Mouse (Mus musculus) embryonic facial prominence, embryonic 14.5 days (tissue): ENCODE results near the gene Caps2. TPM values are rescaled to one million over a fixed set of nuclear protein-coding genes. Genes with fewer than 3 reads are reported as not detected.
"Not testable (repeated sequence)": the region's sequence is repeated elsewhere in the genome, so short reads cannot be mapped to it uniquely, and the experiment has no call there.

Experiments used
- ATAC-seq: fragments of 200-750 bp; cut with Nextera tagmentation; 2 replicates; pipeline ENCODE4 v1.8.0; 2017; ENCODE audit warnings: low read depth, moderate number of reproducible peaks, moderate TSS enrichment
- DNase-seq: peaks from one replicate; pipeline ENCODE4 v3.0.0-alpha.2; 2015; ENCODE audit warnings: low spot score
- H3K27ac ChIP-seq: fragments of 300-500 bp; sonication (generic); replicated peaks from 2 replicates; pipeline ENCODE4 v1.5.1; 2014; ENCODE audit warnings: low read depth, mild to moderate bottlenecking, low read length, moderate library complexity
- H3K27me3 ChIP-seq: fragments of 300-500 bp; sonication (generic); replicated peaks from 2 replicates; pipeline ENCODE4 v1.6.1; 2014; ENCODE audit warnings: low read length; ENCODE audit not compliant: control insufficient read depth, insufficient read depth
- H3K36me3 ChIP-seq: fragments of 300-500 bp; sonication (generic); 2 replicates; pipeline ENCODE4 v1.6.1; 2014; ENCODE audit warnings: low read length, mixed read lengths; ENCODE audit not compliant: control insufficient read depth, insufficient read depth
- H3K4me1 ChIP-seq: fragments of 300-500 bp; sonication (generic); 2 replicates; pipeline ENCODE4 v1.6.1; 2014; ENCODE audit warnings: antibody characterized with exemption, low read length; ENCODE audit not compliant: control insufficient read depth, insufficient read depth
- H3K4me2 ChIP-seq: fragments of 300-500 bp; sonication (generic); 2 replicates; pipeline ENCODE4 v1.6.1; 2014; ENCODE audit warnings: low read depth, mild to moderate bottlenecking, low read length, moderate library complexity, mixed read lengths
- H3K4me3 ChIP-seq: fragments of 300-500 bp; sonication (generic); 2 replicates; pipeline ENCODE4 v1.5.1; 2014; ENCODE audit warnings: low read depth, mild to moderate bottlenecking, low read length
- H3K9ac ChIP-seq: fragments of 300-500 bp; sonication (generic); 2 replicates; pipeline ENCODE4 v1.6.1; 2014; ENCODE audit warnings: low read depth, mild to moderate bottlenecking, low read length, moderate library complexity, mixed read lengths
- H3K9me3 ChIP-seq: fragments of 300-500 bp; sonication (generic); 2 replicates; pipeline ENCODE4 v1.6.1; 2016; ENCODE audit warnings: low read length; ENCODE audit not compliant: control insufficient read depth
- WGBS: fragments of 180-500 bp; shearing (Covaris S2); extraction: QIAGEN DNeasy Blood & Tissue Kit; methylation state at CpG from one replicate; pipeline ENCODE4 v1.1.7; 2014; 5-methylcytosine and 5-hydroxymethylcytosine counted together
- polyA plus RNA-seq: library from polyadenylated mRNA; unstranded; fragments of >200 nt; fragmentation: Nextera tagmentation; extraction: Ambion mirVana; gene quantifications from 2 replicates; pipeline ENCODE4 v1.2.1, GENCODE M21; 2014

Gene Caps2
- 0.39 and 0.46 TPM in 2 replicates for polyA plus RNA-seq

GRCm38 (mm10) chr10:112163168-112163766 is at the start of gene Caps2:
Gene Caps2, plus strand, starts transcription at chr10:112163621.
- Histone ChIP-seq H3K9ac (no peak within 1 kb of the TSS), H3K36me3 (no peaks in the 10 kb centered on the region), H3K27ac (no peak within 1 kb of the TSS), H3K9me3 (no peaks in the 10 kb centered on the region), H3K4me1 (no peaks in the 10 kb centered on the region), H3K4me3 (no peak within 1 kb of the TSS), H3K4me2 (no peak within 1 kb of the TSS; the same call in 1 of the 2 replicates), H3K27me3 (no peaks in the 10 kb centered on the region)
- DNase-seq = peak; percentile 76
- 29% methylated on average over 4 of the region's 4 CpGs for WGBS
- ATAC-seq = peak; percentile 80

- not testable (repeated sequence) for H3K27ac ChIP-seq, ATAC-seq, H3K4me3 ChIP-seq, H3K36me3 ChIP-seq, H3K4me2 ChIP-seq, H3K9ac ChIP-seq, H3K9me3 ChIP-seq, DNase-seq, H3K27me3 ChIP-seq, H3K4me1 ChIP-seq
- 48% methylated on average over 2 of the region's 2 CpGs for WGBS
Measured at GRCm38 (mm10) chr10:112125090-112125489, 38.3 kb upstream of the Caps2 start.

- WGBS = 75% methylated on average over 6 of the region's 6 CpGs
- not testable (repeated sequence) for DNase-seq, H3K4me1 ChIP-seq, H3K4me2 ChIP-seq, H3K27ac ChIP-seq, H3K9ac ChIP-seq, H3K36me3 ChIP-seq, H3K4me3 ChIP-seq, H3K27me3 ChIP-seq, ATAC-seq, H3K9me3 ChIP-seq
Measured at GRCm38 (mm10) chr10:112127682-112128230, 35.7 kb upstream of the Caps2 start.

- Histone ChIP-seq H3K27ac (no peak overlapping the region), H3K4me3 (no peak overlapping the region), H3K4me1 (no peaks in the 10 kb centered on the region), H3K36me3 (no peaks in the 10 kb centered on the region), H3K4me2 (no peak overlapping the region), H3K27me3 (no peaks in the 10 kb centered on the region), H3K9me3 (no peaks in the 10 kb centered on the region), H3K9ac (no peak overlapping the region)
- WGBS = 86% methylated on average over 3 of the region's 3 CpGs
- DNase-seq (no peak), ATAC-seq (no peak)
Measured at GRCm38 (mm10) chr10:112132194-112132593, 31.2 kb upstream of the Caps2 start.

GRCm38 (mm10) chr10:112138050-112138870 is 25.2 kb upstream of the Caps2 start:
- ATAC-seq (peak; percentile 81; the same call in 1 of the 2 replicates), DNase-seq (peak; percentile 90)
- Histone ChIP-seq H3K4me2 (peak overlapping the region; percentile 49), H3K4me1 (no peaks in the 10 kb centered on the region), H3K9ac (peak overlapping the region; percentile 46), H3K27ac (no peak overlapping the region), H3K9me3 (no peaks in the 10 kb centered on the region), H3K36me3 (no peaks in the 10 kb centered on the region), H3K4me3 (peak overlapping the region; percentile 30), H3K27me3 (no peaks in the 10 kb centered on the region)
- 17% methylated on average over 9 of the region's 9 CpGs for WGBS

- no peaks in the 10 kb centered on the region for H3K4me1 ChIP-seq
- ATAC-seq (no peak), DNase-seq (no peak)
- no peaks in the 10 kb centered on the region for H3K9me3 ChIP-seq
- WGBS = 40% methylated on average over 6 of the region's 6 CpGs
- no peaks in the 10 kb centered on the region for H3K27me3 ChIP-seq
- no peak overlapping the region for H3K27ac ChIP-seq
- H3K36me3 ChIP-seq = no peaks in the 10 kb centered on the region
- peak overlapping the region; percentile 30 for H3K4me3 ChIP-seq
- peak overlapping the region; percentile 49 for H3K4me2 ChIP-seq
- peak overlapping the region; percentile 46 for H3K9ac ChIP-seq
Measured at GRCm38 (mm10) chr10:112138871-112139430, 24.5 kb upstream of the Caps2 start.

GRCm38 (mm10) chr10:112139834-112140233 is 23.6 kb upstream of the Caps2 start:
- Histone ChIP-seq H3K9me3 (no peaks in the 10 kb centered on the region), H3K27me3 (no peaks in the 10 kb centered on the region)
- ATAC-seq = no peak

GRCm38 (mm10) chr10:112159882-112160560 is 3.4 kb upstream of the Caps2 start, which contains the start of gene Glipr1l3:
Gene Glipr1l3, minus strand, starts transcription at chr10:112160327.
- H3K9ac ChIP-seq, H3K27me3 ChIP-seq, H3K36me3 ChIP-seq, H3K9me3 ChIP-seq, H3K4me1 ChIP-seq, H3K27ac ChIP-seq, H3K4me3 ChIP-seq: not testable (repeated sequence)
- peak; percentile 89 for ATAC-seq
- peak; percentile 95 for DNase-seq
- H3K4me2 ChIP-seq = peak within 1 kb of the TSS; percentile 20; the same call in 1 of the 2 replicates
- 23% methylated on average over 15 of the region's 15 CpGs for WGBS

More at GRCm38 (mm10) chr10:112139834-112140233, 23.6 kb upstream of the Caps2 start:
- WGBS = 61% methylated on average over 2 of the region's 2 CpGs
- Histone ChIP-seq H3K27ac (no peak overlapping the region), H3K9ac (no peak overlapping the region), H3K4me1 (no peaks in the 10 kb centered on the region), H3K4me3 (no peak overlapping the region), H3K36me3 (no peaks in the 10 kb centered on the region), H3K4me2 (no peak overlapping the region)
- DNase-seq = no peak
